In genomic region chr11:4661871-4662495, GRCm38 (mm10) we compare ENCODE assay signal across 14 mouse cellular contexts. TPM values are rescaled to one million over a fixed set of nuclear protein-coding genes. Genes with fewer than 3 reads are reported as not detected.
A peak's percentile ranks its signal among the peaks of the same experiment; 100 is the strongest.
DNase-seq lines count a peak whose midpoint lies in the region; TF ChIP-seq lines count a peak whose summit lies in the region.
"Had no signal": no experiment of that assay in that cellular context is flagged by ENCODE, and none has a peak within 500 bp of the region (broad histone marks: within the 10 kb centered on the region; RNA-seq: fewer than 3 reads in every experiment).

No protein-coding gene starts in this region.

- H3K27me3 ChIP-seq in cerebellum, adult 2 months (ENCODE audit: control insufficient read depth, insufficient read depth, low read length) = no peaks in the 10 kb centered on the region
- H3K27me3 ChIP-seq: midbrain, embryonic 12.5 days; Patski had no signal

- peak; percentile 83 for DNase-seq in left cerebral cortex, postnatal 4 days
- DNase-seq in left cerebral cortex, adult 18-20 months (ENCODE audit: low spot score in 2 of 2) = no peak
- DNase-seq in cerebellum, adult 2 months = peak; percentile 56 to 82
- peak; percentile 54 for DNase-seq in lung, postnatal 10 days
- DNase-seq in ovary, adult 18-20 months (ENCODE audit: low spot score) = no peak
- DNase-seq in kidney, postnatal 4 days = no peak

- intact Hi-C loops in left cerebral cortex, postnatal 4 days (cut with DNase I) = no loop called here

- H3K4me1 ChIP-seq in bone marrow macrophage, adult 2 months (ENCODE audit: control insufficient read depth, insufficient read depth, low read length) = peaks cover 28% of the 10 kb centered on the region
- H3K4me1 ChIP-seq in cerebellum, adult 2 months (ENCODE audit: control insufficient read depth, insufficient read depth, low read length) = no peaks in the 10 kb centered on the region
- H3K4me1 ChIP-seq: midbrain, embryonic 12.5 days had no signal

- peak overlapping the region; percentile 45 for H3K27ac ChIP-seq in bone marrow macrophage, adult 2 months (ENCODE audit: insufficient read depth, low read depth, low read length)
- H3K27ac ChIP-seq in cerebellum, adult 2 months (ENCODE audit: insufficient read depth, low read length) = no peak overlapping the region
- H3K27ac ChIP-seq: midbrain, embryonic 12.5 days had no signal

- 28% methylated on average over 10 of the region's 10 CpGs for WGBS in cerebellum, adult 2 months

- TF ChIP-seq POLR2A in bone marrow macrophage, adult 2 months (IDR thresholded peaks at IDR 0.05; ENCODE audit: borderline replicate concordance, low read depth, low read length) = no peak
- TF ChIP-seq POLR2A in cerebellum, adult 2 months (IDR thresholded peaks at IDR 0.05; ENCODE audit: borderline replicate concordance, insufficient read depth, low read length) = no peak

- TF ChIP-seq CTCF in bone marrow macrophage, adult 2 months (IDR thresholded peaks at IDR 0.05; ENCODE audit: low read depth, low read length) = no peak
- no peak for TF ChIP-seq CTCF in cerebellum, adult 2 months (IDR thresholded peaks at IDR 0.05; ENCODE audit: borderline replicate concordance, insufficient read depth, low read depth, low read length)

- H3K4me3 ChIP-seq in bone marrow macrophage, adult 2 months (ENCODE audit: insufficient read depth, low read length) = no peak overlapping the region
- no peak overlapping the region for H3K4me3 ChIP-seq in cerebellum, adult 2 months (replicated peaks; ENCODE audit: insufficient read depth, low read depth, low read length)
- H3K4me3 ChIP-seq: midbrain, embryonic 12.5 days had no signal

RNA-seq across cellular contexts. Expression of gene Ascc2, which starts 24.4 kb away (rescaled TPM):
- total RNA-seq in left cerebral cortex, postnatal 4 days (2021) = 10 to 100 TPM; 27.3 to 28.3 TPM
- 10 to 100 TPM; 19.2 to 19.5 TPM for total RNA-seq in left cerebral cortex, adult 18-20 months (2021)
- polyA plus RNA-seq in bone marrow macrophage, adult 2 months (2012; ENCODE audit: insufficient read depth, insufficient read length, missing spikeins) = 34.2 and 36.5 TPM in 2 replicates
- polyA plus RNA-seq in cerebellum, adult 2 months (2012; rRNA removed) = 14.8 and 16.7 TPM in 2 replicates

RNA-seq across cellular contexts. Expression of gene Gm11032, which starts 42.1 kb away (rescaled TPM):
- not detected for total RNA-seq in left cerebral cortex, postnatal 4 days (2021)
- not detected for total RNA-seq in left cerebral cortex, adult 18-20 months (2021)
- not detected in 2 replicates for polyA plus RNA-seq in bone marrow macrophage, adult 2 months (2012; ENCODE audit: insufficient read depth, insufficient read length, missing spikeins)
- not detected in 2 replicates for polyA plus RNA-seq in cerebellum, adult 2 months (2012; rRNA removed)
- total RNA-seq: heart, adult 8-10 months; layer of hippocampus, postnatal 14 days had no signal
- polyA plus RNA-seq: erythroblast, embryonic 14.5 days; inflammation-experienced regulatory T-cells, adult 6 months; midbrain, embryonic 12.5 days; Patski; stomach, embryonic 14.5 days had no signal

RNA-seq across cellular contexts. Expression of gene Uqcr10, which starts 42.2 kb away (rescaled TPM):
- 100 to 1,000 TPM; 253 to 282 TPM for total RNA-seq in left cerebral cortex, postnatal 4 days (2021)
- total RNA-seq in left cerebral cortex, adult 18-20 months (2021) = 100 to 1,000 TPM; 347 to 391 TPM
- polyA plus RNA-seq in bone marrow macrophage, adult 2 months (2012; ENCODE audit: insufficient read depth, insufficient read length, missing spikeins) = 209 and 211 TPM in 2 replicates
- polyA plus RNA-seq in cerebellum, adult 2 months (2012; rRNA removed) = 1,309 and 1,338 TPM in 2 replicates

RNA-seq across cellular contexts. Expression of gene Zmat5, which starts 42.5 kb away (rescaled TPM):
- total RNA-seq in left cerebral cortex, postnatal 4 days (2021) = 10 to 100 TPM; 24.9 to 31.3 TPM
- total RNA-seq in left cerebral cortex, adult 18-20 months (2021) = 10 to 100 TPM; 25.3 to 28.5 TPM
- polyA plus RNA-seq in bone marrow macrophage, adult 2 months (2012; ENCODE audit: insufficient read depth, insufficient read length, missing spikeins) = 34.0 and 36.1 TPM in 2 replicates
- 62.1 and 63.2 TPM in 2 replicates for polyA plus RNA-seq in cerebellum, adult 2 months (2012; rRNA removed)

Comparison
In these comparisons a context has a peak if more than half of its experiments do, and no peak if none do; other contexts are left out.
1. DNase-seq: peak in left cerebral cortex, postnatal 4 days (single experiment), cerebellum, adult 2 months (2 of 2) and lung, postnatal 10 days (single experiment); none in left cerebral cortex, adult 18-20 months (0 of 2), ovary, adult 18-20 months (single experiment) and kidney, postnatal 4 days (0 of 2).